Mouse (Mus musculus): Measurements from ENCODE around the gene Dusp18.

Dusp18 gene

GRCm38 (mm10) chr11:3930019-3930418 is 35.0 kb downstream of the Dusp18 start:
- DNase-seq (ENCODE audit: low spot score) = no peak

GRCm38 (mm10) chr11:3930931-3931330 is 35.9 kb downstream of the Dusp18 start:
- DNase-seq (ENCODE audit: low spot score) = no peak

- DNase-seq (ENCODE audit: low spot score) = peak; percentile 93
These were observed 36.6 kb downstream of the Dusp18 start, which contains the start of gene Tcn2 for GRCm38 (mm10) chr11:3931511-3932211. Gene Tcn2, minus strand, starts transcription at chr11:3932159.

GRCm38 (mm10) chr11:3933756-3934285 is 38.8 kb downstream of the Dusp18 start:
- DNase-seq (ENCODE audit: low spot score) = no peak

- DNase-seq (ENCODE audit: low spot score) = no peak
These were observed 40.1 kb downstream of the Dusp18 start for GRCm38 (mm10) chr11:3935135-3935534.

GRCm38 (mm10) chr11:3936318-3936717 is 41.3 kb downstream of the Dusp18 start:
- DNase-seq (ENCODE audit: low spot score) = no peak

- DNase-seq (ENCODE audit: low spot score) = no peak
These were observed 42.4 kb downstream of the Dusp18 start for GRCm38 (mm10) chr11:3937321-3937874.

- DNase-seq (ENCODE audit: low spot score) = no peak
These were observed 46.3 kb downstream of the Dusp18 start for GRCm38 (mm10) chr11:3941371-3941770.

GRCm38 (mm10) chr11:3946386-3946785 is 51.3 kb downstream of the Dusp18 start:
- no peak for DNase-seq (ENCODE audit: low spot score)

Data from embryo, embryonic 10 days (tissue).